Mouse (Mus musculus) liver, embryonic 14.5 days (tissue): ENCODE measurements at regions not wholly inside any gene's neighbourhood (a gene's known extent, or its start where the extent isn't known, plus 50 kb on each side); places are given as distances from the start of the nearest gene placed in this dataset.

Source experiments
- CTCF ChIP-seq: IDR thresholded peaks from 2 replicates; pipeline ENCODE4 v1.5.1; 2016; ENCODE audit warnings: antibody characterized with exemption, low read depth, control low read depth
- EP300 ChIP-seq: IDR thresholded peaks from 2 replicates; pipeline ENCODE4 v1.6.1; 2016; ENCODE audit warnings: antibody characterized with exemption, low read depth

DNA sequence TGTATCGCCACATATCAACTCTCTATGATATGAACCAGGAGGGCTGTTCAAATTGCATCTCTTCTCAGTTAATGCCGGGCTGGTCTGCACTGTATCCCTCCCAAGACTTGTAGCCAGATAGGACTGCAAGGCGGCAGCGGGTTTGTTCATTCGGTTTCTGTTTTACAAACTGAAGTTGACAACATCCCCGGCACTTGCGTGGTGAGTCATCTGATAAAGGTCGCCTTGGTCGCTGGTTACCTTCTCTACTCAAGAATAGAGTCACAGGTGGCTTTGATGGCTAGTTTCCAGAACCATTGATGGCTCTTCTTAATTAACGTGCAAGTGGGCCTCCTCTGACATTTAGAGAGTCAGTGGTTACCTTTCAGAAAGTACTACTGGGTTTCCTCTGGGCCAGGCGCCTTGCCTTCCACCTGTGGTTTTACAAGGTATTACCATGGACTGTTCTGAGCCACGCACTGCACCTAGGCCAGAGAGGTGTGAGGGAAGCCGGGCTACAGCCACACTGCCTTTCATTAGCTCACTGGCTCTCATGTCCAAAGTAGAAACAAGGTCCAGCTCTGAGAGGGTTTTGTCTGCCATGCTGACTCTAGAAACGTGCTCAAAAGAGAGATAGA, 1266.9 kb upstream of the A1bg start:
- no peak for TF ChIP-seq CTCF
- TF ChIP-seq EP300, result no peak
